Mouse (Mus musculus) monocyte, adult 2 months (primary cell): ENCODE results near the gene Mapre1.
"Not testable (repeated sequence)": the region's sequence is repeated elsewhere in the genome, so short reads cannot be mapped to it uniquely, and the experiment has no call there.

Experiments used
- DNase-seq, 2 experiments: peaks; one replicate each; pipeline ENCODE4 v3.0.0; 2022; ENCODE audit warnings: low spot score in 2 of 2, low read depth in 1 of 2

Gene Mapre1

DNA sequence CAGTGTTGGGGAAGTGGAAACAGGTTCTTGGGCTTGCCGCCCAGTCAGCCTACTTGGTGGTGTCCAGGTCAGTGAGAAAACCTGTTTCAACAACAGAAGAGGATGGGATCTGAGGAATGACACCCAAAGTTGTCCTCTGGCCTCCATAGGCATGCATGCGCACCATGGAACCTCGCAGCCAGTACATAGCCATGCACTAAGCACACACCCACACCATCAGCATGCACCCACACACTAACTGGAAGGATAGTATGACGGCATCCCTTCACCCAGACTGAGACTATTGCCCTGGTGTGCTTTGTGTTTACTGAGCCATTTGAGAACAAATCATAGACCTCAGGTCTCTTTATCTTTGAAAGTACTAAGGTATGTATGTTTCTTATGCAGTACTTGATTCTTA lies 34.4 kb downstream of the Mapre1 start:
- no peak for DNase-seq

DNA sequence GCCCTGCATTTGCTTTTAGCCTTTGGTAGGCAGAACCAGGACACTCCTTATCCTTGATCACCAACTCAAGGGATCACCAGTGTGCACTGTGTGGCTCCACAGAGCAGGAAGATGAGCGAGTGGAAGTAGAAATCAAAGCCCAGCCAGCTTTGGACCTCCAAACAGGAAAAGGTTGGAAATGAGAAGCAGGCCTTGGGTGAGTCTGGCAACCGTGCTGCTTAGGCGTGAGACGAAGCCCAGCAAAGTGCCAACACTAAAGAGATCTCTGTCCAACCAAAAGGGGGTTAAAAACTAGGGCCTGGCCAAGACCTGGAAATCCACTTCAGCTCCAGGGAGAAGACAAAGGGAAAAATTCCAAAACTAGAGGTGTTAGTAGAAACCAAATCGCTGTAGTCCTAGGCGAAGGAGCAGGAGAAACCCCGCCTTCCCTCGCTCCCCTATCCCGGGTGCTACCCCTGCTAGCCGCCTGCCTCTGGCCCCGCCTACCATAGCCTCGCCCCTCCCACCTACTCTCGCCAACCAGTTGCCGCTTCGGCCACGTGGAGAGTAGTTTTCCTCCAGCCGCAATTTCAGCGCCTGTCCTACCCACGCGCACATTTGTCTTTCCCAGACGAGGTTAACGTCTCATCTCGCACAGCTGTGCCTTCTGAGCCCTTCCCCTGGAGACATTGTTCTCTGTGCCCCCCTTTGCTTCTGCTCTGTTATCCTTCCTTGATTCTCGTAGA lies 37.7 kb downstream of the Mapre1 start:
- DNase-seq: peak; percentile 9 to 40

DNA sequence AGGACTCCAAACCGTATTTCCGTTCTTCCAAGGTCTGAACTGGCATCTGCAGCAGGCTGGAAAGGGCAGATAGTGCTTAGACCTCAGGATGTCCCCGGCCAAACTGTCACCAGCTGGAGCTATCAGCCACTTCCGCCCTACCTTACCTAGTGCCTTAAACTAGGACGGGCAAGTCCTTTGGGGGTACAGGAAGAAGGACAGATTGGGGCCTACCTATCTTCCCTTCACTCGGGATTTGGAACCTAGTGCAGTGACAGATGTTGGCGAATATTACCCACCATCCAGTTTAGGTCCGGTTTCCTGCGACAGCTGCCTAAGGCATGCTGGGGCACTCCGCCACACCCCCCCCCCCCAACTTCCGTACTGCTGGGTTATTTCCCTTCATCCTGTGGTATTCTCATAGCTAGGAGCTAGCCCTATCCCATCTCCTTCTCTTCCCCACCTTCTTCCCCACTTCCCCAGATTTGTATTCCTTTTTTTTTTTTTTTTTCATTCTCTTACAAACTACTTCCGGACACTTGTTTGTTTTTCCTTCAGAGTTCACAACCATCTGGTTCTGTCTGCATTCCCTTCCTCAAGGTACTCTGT lies 38.4 kb downstream of the Mapre1 start, which contains the start of gene Efcab8:
Gene Efcab8 (plus strand): TSS at position 538 of the 588 bp plus-strand sequence.
- no peak for DNase-seq

DNA sequence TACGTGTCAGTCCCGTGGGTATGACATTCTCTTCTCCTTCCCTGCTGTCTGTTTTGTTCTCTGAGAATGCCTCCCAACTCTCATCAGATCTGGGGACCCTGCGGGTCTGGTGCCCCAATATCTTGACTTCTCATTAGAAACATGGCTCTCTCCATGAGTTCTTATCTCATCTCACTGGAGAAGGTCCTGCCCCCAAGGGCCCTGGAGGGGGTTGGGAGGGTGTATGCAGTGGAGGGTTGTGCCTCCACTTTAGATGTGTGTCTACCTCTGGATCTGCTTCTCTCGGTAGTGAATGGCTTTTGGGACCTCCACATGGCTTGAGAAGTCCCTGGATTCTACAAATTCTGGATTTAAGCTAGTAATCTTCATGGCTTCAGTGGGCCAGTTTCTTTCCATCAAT lies 40.1 kb downstream of the Mapre1 start:
- no peak for DNase-seq

DNA sequence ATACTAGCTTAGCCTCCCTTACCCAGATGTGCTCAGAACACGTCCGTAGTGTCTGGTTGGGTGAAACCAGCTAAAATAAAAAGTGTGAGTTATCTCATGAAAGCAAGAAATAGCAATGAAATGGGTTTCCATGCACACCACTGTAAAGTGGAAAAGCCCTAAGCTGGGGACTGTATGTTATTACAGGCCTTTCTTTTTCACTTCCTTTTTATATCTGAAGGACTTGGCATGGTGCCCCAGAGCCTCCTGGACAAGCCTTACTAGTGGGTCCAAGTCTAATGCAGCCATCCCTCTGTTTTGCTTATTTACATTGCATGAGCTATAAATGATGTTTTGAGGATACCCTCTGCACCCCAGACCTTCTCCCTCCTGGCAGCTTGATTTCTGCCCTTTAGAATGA lies 43.6 kb downstream of the Mapre1 start:
- peak; percentile 10 to 36 for DNase-seq

DNA sequence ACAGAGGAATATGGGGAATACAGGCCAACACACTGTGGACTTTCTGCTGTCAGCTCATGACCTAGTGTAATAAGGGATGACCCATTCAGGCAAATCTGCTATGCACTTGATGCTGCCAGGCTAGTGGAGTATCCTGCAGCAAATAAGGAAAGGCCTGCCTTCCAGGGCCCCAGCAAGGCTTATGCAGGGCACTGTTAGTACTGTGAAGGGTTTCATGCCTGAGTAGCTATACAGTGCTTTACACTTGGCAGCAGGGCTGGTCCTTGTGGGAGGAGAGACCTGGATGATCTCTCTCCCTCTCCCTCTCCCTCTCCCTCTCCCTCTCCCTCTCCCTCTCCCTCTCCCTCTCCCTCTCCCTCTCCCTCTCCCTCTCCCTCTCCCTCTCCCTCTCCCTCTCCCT lies 52.3 kb downstream of the Mapre1 start:
- no peak for DNase-seq

DNA sequence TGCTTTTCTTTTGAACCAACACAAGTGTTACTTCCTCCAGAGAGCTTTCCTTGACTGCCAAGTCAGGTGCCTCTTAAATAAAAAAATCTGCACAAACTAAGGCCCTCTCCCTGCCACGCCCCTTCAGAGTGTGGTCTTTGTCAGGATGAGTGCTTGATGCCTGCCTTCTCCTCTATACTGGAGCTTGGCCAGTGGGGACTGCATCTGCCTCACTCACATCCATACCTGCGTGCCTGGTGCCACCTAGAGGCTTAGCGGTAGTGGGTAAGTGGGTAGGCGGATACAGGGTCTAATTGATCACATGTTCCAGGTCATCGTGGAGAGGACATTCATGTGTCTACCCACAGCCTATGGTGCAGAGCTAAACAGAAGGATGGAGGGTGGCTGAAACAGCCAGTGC lies 54.0 kb downstream of the Mapre1 start:
- no peak for DNase-seq

DNA sequence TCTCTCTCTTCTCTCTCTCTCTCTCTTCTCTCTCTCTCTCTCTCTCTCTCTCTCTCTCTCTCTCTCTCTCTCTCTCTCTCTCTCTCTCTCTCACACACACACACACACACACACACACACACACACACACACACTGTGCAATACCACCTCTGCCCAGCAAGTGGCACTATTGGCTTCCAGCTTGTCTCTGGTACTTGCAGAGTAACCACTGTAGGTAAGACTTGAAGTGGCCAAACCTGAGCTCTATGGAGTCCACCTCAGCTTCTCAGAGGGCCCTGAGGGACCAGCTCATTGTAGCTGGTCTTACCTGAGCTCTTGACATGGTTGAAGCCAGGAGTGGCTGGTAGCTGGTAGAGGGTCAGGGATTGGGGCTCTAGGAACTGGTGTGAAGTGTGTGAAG lies 66.4 kb downstream of the Mapre1 start:
- not testable (repeated sequence) for DNase-seq

DNA sequence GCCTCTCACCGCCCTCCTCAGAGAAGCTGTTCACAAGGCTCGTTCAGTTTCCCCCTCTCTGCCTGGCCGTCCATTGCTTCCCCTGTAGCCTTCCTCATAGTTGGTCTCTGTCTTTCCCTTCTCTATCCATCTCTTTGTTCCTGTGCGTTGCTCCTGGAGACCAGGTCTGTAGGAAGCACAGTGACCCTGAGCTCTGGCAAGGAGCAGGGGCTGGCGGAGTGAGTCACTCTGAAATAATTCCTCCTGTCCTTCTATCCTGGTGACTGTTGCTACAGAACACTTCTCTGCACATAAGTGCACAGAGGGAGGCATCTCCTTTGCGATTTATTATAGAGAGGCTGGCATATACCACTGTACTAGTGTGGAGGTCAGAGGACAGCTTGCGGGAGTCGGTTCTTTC lies 67.1 kb downstream of the Mapre1 start:
- no peak for DNase-seq

DNA sequence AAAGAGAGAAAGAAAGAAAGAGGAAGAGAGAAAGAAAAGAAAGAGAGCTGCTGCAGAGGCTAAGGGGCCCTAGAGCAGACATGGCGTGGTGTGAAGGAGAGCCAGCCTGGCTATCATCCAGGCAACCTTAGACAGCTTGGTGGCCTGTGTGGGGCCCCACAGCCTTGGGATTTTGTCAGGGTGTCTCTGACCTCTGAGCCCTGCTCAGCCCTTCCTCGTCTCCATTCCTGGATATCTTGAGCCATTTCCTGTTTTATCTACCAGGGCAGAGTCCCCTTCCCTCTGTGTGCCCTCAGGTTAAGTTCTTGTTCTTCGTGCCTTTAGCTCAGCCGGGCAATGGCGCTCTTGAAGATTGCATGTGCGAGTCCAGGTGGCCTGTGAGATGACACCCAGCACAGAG lies 67.8 kb downstream of the Mapre1 start:
- no peak for DNase-seq

DNA sequence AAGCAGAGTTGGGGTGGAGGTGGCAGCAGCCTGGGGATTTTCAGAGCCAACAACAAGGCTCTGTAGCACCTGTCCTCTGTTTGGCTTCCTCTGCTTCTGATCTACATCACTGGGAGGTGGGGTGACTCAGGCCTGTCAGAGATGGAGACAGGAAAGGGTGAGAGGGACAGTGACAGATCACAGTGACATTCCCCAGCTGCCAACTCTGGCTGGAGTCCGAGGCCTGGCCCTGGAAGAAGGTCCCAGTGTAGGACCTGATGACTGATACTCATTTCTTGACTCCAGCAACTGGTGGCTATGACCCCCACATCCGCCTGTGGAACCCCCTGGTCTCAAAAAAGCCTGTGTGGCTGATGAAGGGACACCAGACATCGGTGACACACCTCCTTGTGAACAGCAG lies 68.8 kb downstream of the Mapre1 start:
- DNase-seq: no peak

DNA sequence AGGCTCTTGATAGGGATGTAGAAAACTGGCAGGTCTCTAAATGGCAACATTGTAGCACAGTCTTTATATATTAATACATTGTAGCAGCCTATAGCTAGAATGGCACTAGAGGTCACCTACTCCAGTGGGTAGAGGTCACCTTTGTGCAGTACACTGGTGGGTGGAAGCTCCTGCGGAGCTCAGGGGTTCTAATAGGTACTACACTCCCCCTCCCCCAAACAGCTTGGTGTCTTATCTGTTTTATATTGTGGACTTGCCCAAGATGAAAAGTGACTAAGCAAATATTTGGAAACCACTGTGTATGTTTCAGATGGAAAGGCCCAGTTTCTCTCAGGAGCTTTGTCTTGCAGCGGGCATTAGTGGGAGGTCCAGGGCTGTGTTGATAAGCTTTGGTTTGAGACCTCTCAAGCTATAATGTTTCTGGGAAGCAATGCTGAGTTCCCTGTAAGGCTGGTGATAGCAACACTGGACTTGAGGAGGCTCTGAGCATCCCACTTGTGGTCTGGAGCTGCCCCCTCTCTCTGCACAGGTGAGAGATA lies 81.0 kb downstream of the Mapre1 start:
- DNase-seq: no peak
